Mouse (Mus musculus): Measurements from ENCODE around the gene Olfr463.

The Olfr463 gene

GRCm38 (mm10) chr11:87897287-87897686, at the start of gene Olfr463:
Gene Olfr463, minus strand, starts transcription at chr11:87897387.
- no peak for DNase-seq

DNA sequence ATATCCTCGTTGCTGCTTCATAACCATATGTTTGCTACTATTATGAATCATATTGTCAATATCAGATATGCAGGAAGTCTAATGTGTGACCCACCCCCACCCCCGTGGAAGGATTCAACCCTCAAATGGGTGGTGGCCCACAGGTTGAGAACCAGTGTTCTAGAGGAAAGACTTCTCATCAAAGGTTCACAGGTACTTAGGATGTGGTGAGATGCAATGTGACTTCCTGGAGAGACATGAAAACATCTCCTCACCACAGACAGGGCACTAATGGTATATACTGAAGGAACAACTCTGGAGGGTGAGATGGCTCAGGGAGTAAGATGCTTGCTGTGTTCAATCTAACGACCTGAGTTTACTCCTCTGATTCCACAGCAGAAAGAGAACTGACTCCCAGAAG, 38.3 kb upstream of the Olfr463 start:
- no peak for DNase-seq

GRCm38 (mm10) chr11:87933731-87934130, 36.5 kb upstream of the Olfr463 start:
- DNase-seq = no peak

DNA sequence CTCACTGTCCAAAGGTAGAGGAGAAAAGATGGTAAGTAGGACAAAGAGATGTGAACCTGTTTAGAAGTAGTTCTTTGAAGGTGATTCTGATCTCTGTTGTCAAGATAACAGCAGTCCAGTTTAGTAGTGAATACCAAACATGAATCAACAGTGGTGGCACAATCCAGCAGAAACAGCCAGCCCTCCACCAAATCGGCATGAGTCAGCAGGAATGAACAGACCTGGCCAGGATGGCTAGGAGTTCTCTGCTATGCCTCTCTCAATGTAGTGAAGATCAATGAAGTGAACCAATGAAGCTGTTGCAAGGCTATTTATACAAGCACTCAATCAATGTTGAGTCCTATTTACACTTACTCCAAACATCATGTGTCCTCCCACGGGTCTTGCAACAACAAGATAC, 33.2 kb upstream of the Olfr463 start:
- DNase-seq = no peak

DNA sequence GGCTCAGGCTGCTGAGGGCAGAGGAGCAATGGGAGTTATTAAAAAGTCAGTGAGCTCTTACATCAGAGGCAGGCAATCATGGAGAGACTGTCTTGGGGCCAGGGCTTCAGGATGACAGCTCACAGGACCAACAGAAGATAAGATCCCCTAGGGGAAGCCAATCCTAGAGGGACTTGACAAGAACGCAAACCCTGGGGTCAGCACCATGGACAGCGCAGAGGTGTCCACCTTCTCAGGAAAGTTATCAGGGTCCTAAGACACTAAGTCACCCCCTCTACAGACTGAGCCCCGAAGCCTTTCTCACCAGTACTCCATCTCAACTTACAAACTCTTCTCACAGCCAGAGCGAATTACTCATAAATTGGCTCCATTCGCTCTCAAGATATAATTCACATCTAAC, 23.8 kb upstream of the Olfr463 start, which contains the start of gene Olfr464:
TSS of gene Olfr464 (minus strand) at position 2 of the 400 bp plus-strand sequence.
- DNase-seq = peak; percentile 36

- no peak for DNase-seq
Observed at GRCm38 (mm10) chr11:87920301-87920700, 23.1 kb upstream of the Olfr463 start.

GRCm38 (mm10) chr11:87916005-87916404, 18.8 kb upstream of the Olfr463 start:
- no peak for DNase-seq

- DNase-seq = no peak
Observed at GRCm38 (mm10) chr11:87904331-87904730, 7.1 kb upstream of the Olfr463 start.

GRCm38 (mm10) chr11:87892168-87892567, 5.0 kb downstream of the Olfr463 start, which contains the start of gene Olfr462:
Gene Olfr462, minus strand, starts transcription at chr11:87892268.
- no peak for DNase-seq

- no peak for DNase-seq
Observed at GRCm38 (mm10) chr11:87884856-87885255, 12.3 kb downstream of the Olfr463 start.

GRCm38 (mm10) chr11:87883493-87883892, 13.7 kb downstream of the Olfr463 start:
- DNase-seq = no peak

DNA sequence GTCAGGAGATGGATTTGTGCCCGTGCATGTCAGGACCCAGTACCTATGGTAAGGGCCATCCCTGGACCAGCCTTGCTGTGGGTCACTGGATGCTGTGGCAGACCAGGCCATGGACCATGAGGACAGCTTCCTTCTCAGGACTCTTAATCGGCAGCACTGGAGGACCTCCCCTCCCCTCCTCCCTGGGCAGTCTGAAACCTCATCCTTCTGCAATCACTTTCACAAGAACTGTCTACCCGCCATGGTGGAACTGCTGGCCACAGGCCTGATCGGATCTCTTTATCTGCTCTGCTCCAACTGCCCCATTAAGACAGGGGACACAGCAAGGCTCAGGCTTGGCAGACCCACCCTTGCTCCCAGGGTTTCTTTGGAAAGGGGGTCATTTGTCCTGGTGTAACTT, 15.5 kb downstream of the Olfr463 start:
- no peak for DNase-seq

GRCm38 (mm10) chr11:87879826-87880225, 17.4 kb downstream of the Olfr463 start:
- no peak for DNase-seq

DNA sequence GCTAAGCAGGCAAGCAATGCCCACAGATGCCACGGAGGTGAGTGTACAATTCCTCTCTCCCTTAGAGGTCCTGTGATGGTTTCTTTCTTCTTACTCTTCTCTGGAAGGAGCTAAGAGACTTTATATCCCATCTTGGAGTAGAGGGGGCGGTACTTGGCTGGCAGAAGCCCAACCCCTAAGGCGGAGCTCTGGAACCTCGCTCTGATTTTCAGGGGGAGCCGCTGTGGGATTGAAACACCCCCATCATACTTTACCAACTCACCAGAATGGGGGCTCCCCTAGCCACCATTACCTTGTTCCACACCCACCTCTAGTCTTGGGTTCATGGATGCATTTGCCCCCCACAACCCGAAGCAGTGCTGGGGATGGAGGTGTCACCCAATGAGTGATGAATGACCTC, 21.8 kb downstream of the Olfr463 start, which contains the start of gene Epx:
TSS of gene Epx (minus strand) at position 101 of the 400 bp plus-strand sequence.
- DNase-seq = no peak

- no peak for DNase-seq
Observed at GRCm38 (mm10) chr11:87871766-87872165, 25.4 kb downstream of the Olfr463 start.

GRCm38 (mm10) chr11:87870096-87870495, 27.1 kb downstream of the Olfr463 start:
- DNase-seq = no peak

- DNase-seq = peak; percentile 40
Observed at GRCm38 (mm10) chr11:87866891-87867290, 30.3 kb downstream of the Olfr463 start.

GRCm38 (mm10) chr11:87862805-87863204, 34.4 kb downstream of the Olfr463 start:
- no peak for DNase-seq

DNA sequence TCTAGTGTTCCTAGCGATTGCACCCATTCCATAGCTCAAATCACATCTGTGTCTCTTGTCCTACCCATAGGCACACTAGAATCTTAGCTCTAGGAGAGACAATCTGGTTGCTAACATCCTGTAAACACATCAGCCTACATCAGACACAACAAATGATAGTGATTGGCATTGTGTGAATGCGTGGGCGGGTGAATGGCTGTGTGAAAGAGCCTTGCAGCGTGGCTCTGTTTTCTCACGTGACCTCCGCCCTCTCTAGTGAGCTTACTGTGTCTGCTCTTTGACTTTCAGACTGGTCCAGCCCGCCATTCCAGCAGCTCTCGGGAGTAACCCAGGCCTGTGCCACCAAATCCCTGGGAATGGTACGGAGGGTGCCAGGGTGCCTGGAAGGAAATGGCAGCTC, 36.8 kb downstream of the Olfr463 start:
- DNase-seq = no peak

DNA sequence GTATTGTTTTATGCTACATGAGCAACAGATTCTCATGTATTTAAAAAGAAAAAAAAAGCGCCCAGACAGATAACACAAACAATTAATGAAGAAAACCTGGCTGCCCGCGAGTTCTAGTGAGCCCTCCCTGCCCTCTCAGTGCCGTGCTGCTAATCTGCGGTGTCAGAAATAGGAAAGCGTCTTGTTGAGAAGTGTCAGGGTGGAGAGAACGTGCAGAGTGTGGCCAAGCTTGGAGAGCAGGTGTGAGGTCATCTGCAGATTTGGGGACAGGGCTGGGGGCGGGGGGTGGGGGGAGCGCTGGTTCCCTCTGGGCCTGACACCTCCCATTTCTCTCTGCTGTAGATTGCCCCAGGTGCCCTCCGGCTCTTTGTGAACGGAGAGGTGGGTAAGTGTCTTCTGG, 37.9 kb downstream of the Olfr463 start:
- no peak for DNase-seq

DNA sequence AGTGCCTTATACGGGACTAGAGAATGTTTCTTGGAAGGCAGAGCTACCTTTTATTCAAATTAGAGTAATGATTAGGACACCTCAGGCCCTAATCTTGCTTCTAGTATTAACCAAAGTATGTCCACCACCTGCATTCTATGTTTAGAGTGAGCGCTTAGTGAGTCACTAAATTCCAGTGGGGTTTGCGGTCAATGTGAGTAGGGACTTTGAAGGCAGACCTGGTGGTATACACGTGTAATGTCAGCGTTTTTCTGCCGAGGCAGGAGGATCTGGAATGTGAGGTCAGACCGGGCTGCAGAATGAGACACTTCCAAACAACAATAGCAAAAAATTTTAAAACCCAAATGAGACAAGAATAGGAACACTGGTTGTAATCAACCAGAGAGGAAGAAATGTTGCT, 42.6 kb downstream of the Olfr463 start:
- no peak for DNase-seq

DNA sequence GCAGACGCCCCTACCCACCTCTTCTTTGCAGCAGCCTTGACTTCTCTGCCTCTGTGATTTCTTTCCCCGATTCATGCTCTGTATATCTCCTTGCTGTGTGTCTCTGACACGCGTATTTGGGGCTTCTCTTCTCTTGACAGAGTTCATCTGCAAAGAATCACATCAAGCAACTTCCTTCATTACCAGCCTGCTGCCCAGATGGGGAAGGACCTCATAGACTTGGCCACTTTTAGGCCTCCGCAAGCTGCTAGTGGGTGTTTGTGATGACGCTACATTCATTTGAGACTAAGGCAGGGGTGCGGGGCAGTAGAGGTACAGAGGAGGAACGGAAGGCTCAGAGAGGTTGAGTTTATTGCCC, 43.6 kb downstream of the Olfr463 start:
- DNase-seq = no peak

- DNase-seq = peak; percentile 91
Observed at GRCm38 (mm10) chr11:87852690-87853596, 44.2 kb downstream of the Olfr463 start, which contains the start of gene Mks1. Gene Mks1, plus strand, starts transcription at chr11:87853215.

- DNase-seq = no peak
Observed at GRCm38 (mm10) chr11:87847884-87848283, 49.3 kb downstream of the Olfr463 start.
